Mouse (Mus musculus) MN1 (cell line): ENCODE results near the gene Prss38.

Experiments
- DNase-seq: peaks from one replicate; pipeline ENCODE4 v3.0.0-alpha.2; 2016; ENCODE audit warnings: low spot score

Prss38 gene

DNA sequence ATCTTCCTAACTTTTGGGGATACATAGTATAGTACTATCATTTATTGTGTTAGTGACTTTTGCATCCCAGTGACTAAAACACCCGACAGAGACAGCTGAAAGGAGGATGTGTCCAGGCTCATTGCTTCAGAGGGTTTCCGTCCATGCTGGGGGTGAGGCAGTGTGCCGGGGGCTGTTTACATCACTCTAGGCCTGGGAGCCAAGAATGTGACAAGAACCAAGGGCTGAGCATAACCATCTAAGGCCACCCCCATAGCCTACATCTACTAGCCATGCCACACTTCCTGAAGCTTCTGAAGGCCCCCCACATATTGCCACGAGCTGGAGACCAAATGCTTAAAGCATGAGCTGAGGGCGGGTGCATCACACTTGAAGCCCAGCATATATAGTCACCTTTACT lies 50.7 kb downstream of the Prss38 start:
- no peak for DNase-seq

DNA sequence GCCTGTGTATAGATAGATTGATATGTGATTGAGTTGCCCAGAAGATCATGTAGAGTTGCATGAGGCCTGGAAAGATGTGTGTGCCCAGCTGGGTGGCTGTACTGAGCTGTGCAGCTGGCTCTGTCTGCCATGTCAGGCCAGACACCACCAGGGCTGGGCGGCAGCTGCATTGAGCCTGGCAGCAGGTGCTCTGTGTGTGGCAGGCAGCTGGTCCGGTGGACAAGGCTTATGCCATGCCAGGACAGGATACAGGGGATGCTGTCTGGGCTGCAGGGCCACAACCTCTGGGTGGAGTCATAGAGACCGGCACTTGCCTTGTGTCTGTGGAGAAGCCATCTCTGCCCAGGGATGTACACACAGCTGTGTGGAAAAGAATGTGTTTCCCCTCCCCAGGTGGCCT lies 52.5 kb downstream of the Prss38 start:
- peak; percentile 84 for DNase-seq
